Mouse (Mus musculus): ENCODE measurements around the gene Stard10. TPM values are rescaled to one million over a fixed set of nuclear protein-coding genes. Genes with fewer than 3 reads are reported as not detected.
A peak's percentile ranks its signal among the peaks of the same experiment; 100 is the strongest.

The Stard10 gene
- polyA plus RNA-seq, 1 experiment from 2014 or later, result 361 TPM

DNA sequence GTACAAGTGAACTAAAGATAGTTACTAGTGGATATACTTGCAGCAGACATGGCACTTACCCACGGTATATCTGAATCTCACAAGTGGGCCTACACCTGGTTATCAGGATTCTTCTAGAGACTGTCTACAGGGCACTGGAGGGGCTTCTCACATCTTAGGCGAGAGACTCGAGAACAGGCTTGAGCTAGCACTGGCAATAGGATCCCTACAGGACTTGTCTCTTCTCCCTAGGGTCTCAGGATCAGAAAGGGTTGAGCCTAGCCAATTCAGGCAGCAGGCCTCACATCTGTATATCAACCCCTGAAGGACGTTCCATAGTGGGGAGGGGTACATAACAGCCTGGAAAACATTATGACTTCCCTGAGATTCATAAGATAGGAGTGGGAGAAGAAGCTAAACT, 30.0 kb upstream of the Stard10 start:
- TF ChIP-seq EP300 (IDR thresholded peaks at IDR 0.05; ENCODE audit: low read depth) (no peak), CTCF (IDR thresholded peaks at IDR 0.05; ENCODE audit: low read depth) (no peak)
- Histone ChIP-seq H3K27me3 (ENCODE audit: insufficient read depth, low read length) (no peaks in the 10 kb centered on the region), H3K27ac (ENCODE audit: low read depth) (no peak overlapping the region), H3K9ac (replicated peaks) (no peak overlapping the region), H3K4me2 (ENCODE audit: low read depth, low read length) (no peak overlapping the region), H3K4me3 (ENCODE audit: low read depth, low read length) (no peak overlapping the region), H3K9me3 (ENCODE audit: low read length) (no peaks in the 10 kb centered on the region), H3K36me3 (replicated peaks; ENCODE audit: insufficient read depth, low read length) (peaks cover 64% of the 10 kb centered on the region), H3K4me1 (ENCODE audit: insufficient read depth) (no peaks in the 10 kb centered on the region)
- ATAC-seq (no peak), DNase-seq (no peak)
- 78% methylated on average over 4 of the region's 4 CpGs for WGBS (ENCODE audit: insufficient replicate concordance)

DNA sequence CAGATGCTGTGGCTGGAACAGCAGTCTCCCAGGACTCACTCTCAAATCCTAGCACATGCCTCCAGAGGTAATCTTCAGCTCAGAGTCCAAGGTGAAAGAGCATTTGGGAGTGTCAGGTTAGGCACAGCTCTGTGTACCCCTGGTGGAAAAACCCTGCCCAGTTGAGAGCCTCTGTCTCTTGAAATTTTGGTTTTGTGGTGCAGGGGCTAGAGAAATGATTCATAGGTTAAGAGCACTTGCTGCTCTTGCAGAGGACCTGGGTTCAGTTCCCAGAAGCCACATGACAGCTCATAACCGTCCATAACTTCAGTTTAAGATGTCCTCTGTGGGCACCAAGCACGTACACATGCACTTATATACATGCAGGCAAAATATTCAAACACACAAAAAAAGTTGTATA, 29.1 kb upstream of the Stard10 start:
- ATAC-seq (no peak), DNase-seq (no peak)
- Histone ChIP-seq H3K9me3 (ENCODE audit: low read length) (no peaks in the 10 kb centered on the region), H3K4me3 (ENCODE audit: low read depth, low read length) (no peak overlapping the region), H3K4me2 (ENCODE audit: low read depth, low read length) (no peak overlapping the region), H3K27ac (ENCODE audit: low read depth) (no peak overlapping the region), H3K36me3 (replicated peaks; ENCODE audit: insufficient read depth, low read length) (peaks cover 58% of the 10 kb centered on the region), H3K27me3 (ENCODE audit: insufficient read depth, low read length) (no peaks in the 10 kb centered on the region), H3K4me1 (ENCODE audit: insufficient read depth) (no peaks in the 10 kb centered on the region), H3K9ac (replicated peaks) (no peak overlapping the region)
- TF ChIP-seq CTCF (IDR thresholded peaks at IDR 0.05; ENCODE audit: low read depth), result no peak
- no peak for TF ChIP-seq EP300 (IDR thresholded peaks at IDR 0.05; ENCODE audit: low read depth)
- 64% methylated on average over 2 of the region's 2 CpGs for WGBS (ENCODE audit: insufficient replicate concordance)

DNA sequence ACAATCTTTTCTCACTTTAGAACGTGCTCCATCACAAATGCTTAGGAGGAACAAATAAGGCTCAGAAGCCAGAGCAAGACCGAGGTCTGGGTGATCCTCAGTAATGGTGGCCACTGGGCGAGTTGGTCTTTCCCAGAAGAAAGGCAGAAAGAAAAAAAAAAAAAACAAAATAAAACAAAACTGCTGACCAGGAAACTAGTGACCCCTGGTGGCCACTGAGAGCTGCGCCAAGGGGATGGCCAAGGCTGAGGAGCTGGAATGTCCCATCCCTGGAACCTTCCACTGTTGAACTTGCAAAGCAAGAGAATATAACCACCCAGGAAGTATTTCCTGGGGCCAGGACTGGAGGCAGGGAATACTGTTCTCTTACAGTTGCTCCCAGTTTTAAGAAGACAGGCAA, 28.4 kb upstream of the Stard10 start:
- 47% methylated on average over 4 of the region's 4 CpGs for WGBS (ENCODE audit: insufficient replicate concordance)
- TF ChIP-seq EP300 (IDR thresholded peaks at IDR 0.05; ENCODE audit: low read depth), result no peak
- TF ChIP-seq CTCF (IDR thresholded peaks at IDR 0.05; ENCODE audit: low read depth), result peak; percentile 78
- Histone ChIP-seq H3K4me2 (ENCODE audit: low read depth, low read length) (no peak overlapping the region), H3K9ac (replicated peaks) (no peak overlapping the region), H3K4me1 (ENCODE audit: insufficient read depth) (no peaks in the 10 kb centered on the region), H3K36me3 (replicated peaks; ENCODE audit: insufficient read depth, low read length) (peaks cover 56% of the 10 kb centered on the region), H3K27me3 (ENCODE audit: insufficient read depth, low read length) (no peaks in the 10 kb centered on the region), H3K9me3 (ENCODE audit: low read length) (no peaks in the 10 kb centered on the region), H3K27ac (ENCODE audit: low read depth) (no peak overlapping the region), H3K4me3 (ENCODE audit: low read depth, low read length) (no peak overlapping the region)
- ATAC-seq (no peak), DNase-seq (peak; percentile 61)

GRCm38 (mm10) chr7:101290401-101290800, 26.5 kb upstream of the Stard10 start:
- H3K27me3 ChIP-seq (ENCODE audit: insufficient read depth, low read length), result no peaks in the 10 kb centered on the region
- WGBS (ENCODE audit: insufficient replicate concordance), result 83% methylated on average over 10 of the region's 10 CpGs
- H3K27ac ChIP-seq (ENCODE audit: low read depth), result no peak overlapping the region
- H3K4me1 ChIP-seq (ENCODE audit: insufficient read depth), result no peaks in the 10 kb centered on the region
- no peak overlapping the region for H3K4me2 ChIP-seq (ENCODE audit: low read depth, low read length)
- peaks cover 44% of the 10 kb centered on the region for H3K36me3 ChIP-seq (replicated peaks; ENCODE audit: insufficient read depth, low read length)
- H3K9me3 ChIP-seq (ENCODE audit: low read length), result no peaks in the 10 kb centered on the region
- no peak overlapping the region for H3K9ac ChIP-seq (replicated peaks)
- TF ChIP-seq CTCF (IDR thresholded peaks at IDR 0.05; ENCODE audit: low read depth) (no peak), EP300 (IDR thresholded peaks at IDR 0.05; ENCODE audit: low read depth) (no peak)
- no peak overlapping the region for H3K4me3 ChIP-seq (ENCODE audit: low read depth, low read length)
- no peak for ATAC-seq
- no peak for DNase-seq

DNA sequence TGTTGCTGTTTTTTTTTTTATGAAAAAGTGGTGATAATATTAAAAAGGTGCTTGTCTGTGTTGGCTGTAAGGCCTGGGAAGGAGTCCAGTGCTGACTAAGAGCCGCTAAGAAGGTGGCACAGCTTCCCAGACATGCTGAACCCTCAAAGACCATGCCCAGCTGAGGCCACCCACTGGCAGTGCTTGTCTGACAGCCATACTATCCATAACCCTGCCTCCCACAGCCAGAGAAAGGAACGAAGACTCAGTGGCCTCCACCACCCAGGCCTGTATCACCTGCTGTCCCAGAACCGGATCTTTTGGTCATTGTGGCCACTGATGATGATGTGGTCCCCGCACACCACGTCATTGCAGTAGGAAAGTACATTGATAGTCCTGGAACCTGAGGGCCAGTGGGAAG, 25.7 kb upstream of the Stard10 start:
- Histone ChIP-seq H3K4me2 (ENCODE audit: low read depth, low read length) (no peak overlapping the region), H3K4me3 (ENCODE audit: low read depth, low read length) (no peak overlapping the region), H3K36me3 (replicated peaks; ENCODE audit: insufficient read depth, low read length) (peaks cover 44% of the 10 kb centered on the region), H3K9me3 (ENCODE audit: low read length) (no peaks in the 10 kb centered on the region), H3K27ac (ENCODE audit: low read depth) (no peak overlapping the region), H3K4me1 (ENCODE audit: insufficient read depth) (no peaks in the 10 kb centered on the region), H3K9ac (replicated peaks) (no peak overlapping the region), H3K27me3 (ENCODE audit: insufficient read depth, low read length) (no peaks in the 10 kb centered on the region)
- TF ChIP-seq EP300 (IDR thresholded peaks at IDR 0.05; ENCODE audit: low read depth), result no peak
- no peak for TF ChIP-seq CTCF (IDR thresholded peaks at IDR 0.05; ENCODE audit: low read depth)
- WGBS (ENCODE audit: insufficient replicate concordance), result 81% methylated on average over 5 of the region's 5 CpGs
- no peak for DNase-seq
- no peak for ATAC-seq

DNA sequence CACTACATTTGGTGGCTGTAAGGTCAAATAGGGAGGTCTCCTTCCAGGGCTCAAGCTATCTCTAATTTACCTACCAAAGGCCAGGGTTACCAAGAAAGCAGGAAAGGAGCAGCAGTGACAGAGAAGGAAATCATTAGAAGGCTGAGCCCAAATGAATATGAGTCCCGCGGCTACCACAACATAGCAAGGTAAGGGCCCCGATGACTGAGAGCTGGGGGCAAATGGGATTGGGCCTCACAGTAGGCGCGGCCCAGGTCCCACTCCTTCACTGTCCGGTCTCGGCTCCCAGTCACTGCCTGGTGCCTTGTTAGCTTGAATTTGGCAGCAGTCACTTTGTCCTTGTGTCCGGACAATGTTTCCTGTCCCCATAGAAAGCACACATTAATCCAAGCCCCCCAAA, 25.2 kb upstream of the Stard10 start:
- H3K27me3 ChIP-seq (ENCODE audit: insufficient read depth, low read length), result no peaks in the 10 kb centered on the region
- no peaks in the 10 kb centered on the region for H3K4me1 ChIP-seq (ENCODE audit: insufficient read depth)
- no peak overlapping the region for H3K4me2 ChIP-seq (ENCODE audit: low read depth, low read length)
- TF ChIP-seq EP300 (IDR thresholded peaks at IDR 0.05; ENCODE audit: low read depth) (no peak), CTCF (IDR thresholded peaks at IDR 0.05; ENCODE audit: low read depth) (no peak)
- DNase-seq (no peak), ATAC-seq (no peak)
- peaks cover 43% of the 10 kb centered on the region for H3K36me3 ChIP-seq (replicated peaks; ENCODE audit: insufficient read depth, low read length)
- no peaks in the 10 kb centered on the region for H3K9me3 ChIP-seq (ENCODE audit: low read length)
- H3K27ac ChIP-seq (ENCODE audit: low read depth), result no peak overlapping the region
- no peak overlapping the region for H3K4me3 ChIP-seq (ENCODE audit: low read depth, low read length)
- no peak overlapping the region for H3K9ac ChIP-seq (replicated peaks)
- WGBS (ENCODE audit: insufficient replicate concordance), result 94% methylated on average over 8 of the region's 8 CpGs

DNA sequence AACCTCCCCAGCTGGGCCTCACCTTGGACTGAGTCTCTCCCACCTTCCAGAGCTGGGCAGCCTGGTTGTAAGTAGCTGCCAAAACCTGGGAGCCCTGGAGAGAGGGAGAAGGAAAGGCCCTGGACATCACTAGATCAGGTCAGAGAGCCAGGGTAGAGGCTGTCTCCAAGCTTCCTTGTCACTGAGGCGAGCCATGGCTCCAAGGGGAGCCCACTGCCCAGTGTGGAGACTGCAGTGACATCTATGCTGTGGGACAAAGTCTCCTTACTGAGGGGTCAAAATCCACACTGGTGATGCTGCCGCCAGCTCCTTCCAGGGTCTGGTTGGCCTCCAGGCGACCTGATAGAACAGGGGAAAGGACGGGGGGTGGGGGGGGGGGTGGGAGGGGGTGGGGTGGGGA, 24.8 kb upstream of the Stard10 start:
- H3K27me3 ChIP-seq (ENCODE audit: insufficient read depth, low read length), result no peaks in the 10 kb centered on the region
- WGBS (ENCODE audit: insufficient replicate concordance), result 72% methylated on average over 4 of the region's 4 CpGs
- ATAC-seq, result no peak

More for the DNA sequence above, 24.8 kb upstream of the Stard10 start:
- Histone ChIP-seq H3K4me3 (ENCODE audit: low read depth, low read length) (no peak overlapping the region), H3K4me1 (ENCODE audit: insufficient read depth) (no peaks in the 10 kb centered on the region), H3K36me3 (replicated peaks; ENCODE audit: insufficient read depth, low read length) (peaks cover 45% of the 10 kb centered on the region), H3K9ac (replicated peaks) (no peak overlapping the region), H3K4me2 (ENCODE audit: low read depth, low read length) (no peak overlapping the region), H3K9me3 (ENCODE audit: low read length) (no peaks in the 10 kb centered on the region), H3K27ac (ENCODE audit: low read depth) (no peak overlapping the region)
- TF ChIP-seq EP300 (IDR thresholded peaks at IDR 0.05; ENCODE audit: low read depth), result no peak
- no peak for TF ChIP-seq CTCF (IDR thresholded peaks at IDR 0.05; ENCODE audit: low read depth)
- DNase-seq, result no peak

Data from liver, postnatal 0 days (tissue).